Mouse (Mus musculus): ENCODE results near the gene Syce2. TPM values are rescaled to one million over a fixed set of nuclear protein-coding genes. Genes with fewer than 3 reads are reported as not detected.

Syce2 gene
- polyA plus RNA-seq, 1 experiment from 2014 or later, result 70.3 TPM

- ATAC-seq (replicated peaks; ENCODE audit: low FRiP score), result peak; percentile 93
- H3K4me2 ChIP-seq, result peak within 1 kb of the TSS; percentile 91
- H3K27me3 ChIP-seq, result peaks cover 45% of the 10 kb centered on the region
- H3K36me3 ChIP-seq, result no peaks in the 10 kb centered on the region
- H3K9ac ChIP-seq, result peak within 1 kb of the TSS; percentile 59
- peak within 1 kb of the TSS; percentile 54; the same call in 1 of the 2 replicates for H3K27ac ChIP-seq
- H3K4me1 ChIP-seq, result peaks cover 28% of the 10 kb centered on the region
- H3K4me3 ChIP-seq (replicated peaks), result peak within 1 kb of the TSS; percentile 59
- under 1% methylated on average over 45 of the region's 45 CpGs for WGBS
- H3K9me3 ChIP-seq (replicated peaks), result no peaks in the 10 kb centered on the region
Measured at GRCm38 (mm10) chr8:84908421-84909161, 36.7 kb downstream of the Syce2 start, which contains the start of gene Dnase2a. Gene Dnase2a, plus strand, starts transcription at chr8:84908560.

GRCm38 (mm10) chr8:84909162-84909767, 37.4 kb downstream of the Syce2 start:
- H3K27me3 ChIP-seq, result peaks cover 47% of the 10 kb centered on the region
- no peaks in the 10 kb centered on the region for H3K36me3 ChIP-seq
- WGBS, result 46% methylated on average over 20 of the region's 20 CpGs
- H3K9ac ChIP-seq, result peak overlapping the region; percentile 59
- H3K4me1 ChIP-seq, result peaks cover 27% of the 10 kb centered on the region
- ATAC-seq (replicated peaks; ENCODE audit: low FRiP score), result no peak; the same call in 1 of the 2 replicates
- H3K27ac ChIP-seq, result no peak overlapping the region
- H3K4me3 ChIP-seq (replicated peaks), result peak overlapping the region; percentile 59
- peak overlapping the region; percentile 91 for H3K4me2 ChIP-seq
- no peaks in the 10 kb centered on the region for H3K9me3 ChIP-seq (replicated peaks)

- Histone ChIP-seq H3K4me2 (no peak overlapping the region), H3K27me3 (peaks cover 47% of the 10 kb centered on the region), H3K9ac (no peak overlapping the region), H3K4me3 (replicated peaks) (no peak overlapping the region), H3K27ac (no peak overlapping the region), H3K36me3 (no peaks in the 10 kb centered on the region), H3K4me1 (peaks cover 27% of the 10 kb centered on the region), H3K9me3 (replicated peaks) (no peaks in the 10 kb centered on the region)
- 54% methylated on average over 5 of the region's 5 CpGs for WGBS
- ATAC-seq (replicated peaks; ENCODE audit: low FRiP score), result no peak
Measured at GRCm38 (mm10) chr8:84909949-84910348, 38.0 kb downstream of the Syce2 start.

GRCm38 (mm10) chr8:84910551-84910950, 38.6 kb downstream of the Syce2 start:
- no peak overlapping the region for H3K9ac ChIP-seq

GRCm38 (mm10) chr8:84911854-84912253, 39.9 kb downstream of the Syce2 start:
- Histone ChIP-seq H3K4me1 (peaks cover 27% of the 10 kb centered on the region), H3K4me2 (no peak overlapping the region), H3K27ac (no peak overlapping the region), H3K9me3 (replicated peaks) (no peaks in the 10 kb centered on the region; the same call in 1 of the 2 replicates), H3K36me3 (no peaks in the 10 kb centered on the region), H3K27me3 (peaks cover 59% of the 10 kb centered on the region), H3K4me3 (replicated peaks) (no peak overlapping the region), H3K9ac (no peak overlapping the region)
- ATAC-seq (replicated peaks; ENCODE audit: low FRiP score), result no peak
- WGBS, result 82% methylated on average over 9 of the region's 9 CpGs

More at GRCm38 (mm10) chr8:84910551-84910950, 38.6 kb downstream of the Syce2 start:
- Histone ChIP-seq H3K4me2 (no peak overlapping the region), H3K9me3 (replicated peaks) (no peaks in the 10 kb centered on the region; the same call in 1 of the 2 replicates), H3K4me3 (replicated peaks) (no peak overlapping the region), H3K27me3 (peaks cover 47% of the 10 kb centered on the region), H3K36me3 (no peaks in the 10 kb centered on the region), H3K27ac (no peak overlapping the region), H3K4me1 (peaks cover 27% of the 10 kb centered on the region)
- ATAC-seq (replicated peaks; ENCODE audit: low FRiP score), result no peak
- 84% methylated on average over 6 of the region's 6 CpGs for WGBS

GRCm38 (mm10) chr8:84912391-84912790, 40.5 kb downstream of the Syce2 start:
- peaks cover 64% of the 10 kb centered on the region for H3K27me3 ChIP-seq
- no peak overlapping the region for H3K9ac ChIP-seq

GRCm38 (mm10) chr8:84912895-84913501, 41.1 kb downstream of the Syce2 start:
- peak overlapping the region; percentile 37 for H3K9ac ChIP-seq
- H3K27ac ChIP-seq, result no peak overlapping the region
- WGBS, result 1% methylated on average over 55 of the region's 55 CpGs
- no peaks in the 10 kb centered on the region for H3K36me3 ChIP-seq
- H3K27me3 ChIP-seq, result peaks cover 71% of the 10 kb centered on the region
- peaks cover 30% of the 10 kb centered on the region for H3K4me1 ChIP-seq
- no peaks in the 10 kb centered on the region; the same call in 1 of the 2 replicates for H3K9me3 ChIP-seq (replicated peaks)
- ATAC-seq (replicated peaks; ENCODE audit: low FRiP score), result peak; percentile 52; the same call in 1 of the 2 replicates
- peak overlapping the region; percentile 87 for H3K4me2 ChIP-seq
- peak overlapping the region; percentile 49 for H3K4me3 ChIP-seq (replicated peaks)

More at GRCm38 (mm10) chr8:84912391-84912790, 40.5 kb downstream of the Syce2 start:
- ATAC-seq (replicated peaks; ENCODE audit: low FRiP score), result no peak
- peak overlapping the region; percentile 49 for H3K4me3 ChIP-seq (replicated peaks)
- no peak overlapping the region for H3K27ac ChIP-seq
- no peaks in the 10 kb centered on the region for H3K36me3 ChIP-seq
- peaks cover 27% of the 10 kb centered on the region for H3K4me1 ChIP-seq
- WGBS, result 15% methylated on average over 27 of the region's 27 CpGs
- H3K4me2 ChIP-seq, result peak overlapping the region; percentile 87
- H3K9me3 ChIP-seq (replicated peaks), result no peaks in the 10 kb centered on the region; the same call in 1 of the 2 replicates

- Histone ChIP-seq H3K27ac (no peak overlapping the region), H3K9ac (peak overlapping the region; percentile 37), H3K36me3 (no peaks in the 10 kb centered on the region), H3K4me3 (replicated peaks) (peak overlapping the region; percentile 49), H3K9me3 (replicated peaks) (no peaks in the 10 kb centered on the region; the same call in 1 of the 2 replicates), H3K4me1 (peaks cover 28% of the 10 kb centered on the region), H3K27me3 (peaks cover 76% of the 10 kb centered on the region), H3K4me2 (peak overlapping the region; percentile 87)
- no peak for ATAC-seq (replicated peaks; ENCODE audit: low FRiP score)
- WGBS, result 13% methylated on average over 9 of the region's 9 CpGs
Measured at GRCm38 (mm10) chr8:84913502-84913900, 41.6 kb downstream of the Syce2 start.

GRCm38 (mm10) chr8:84913960-84914359, 42.0 kb downstream of the Syce2 start:
- no peaks in the 10 kb centered on the region; the same call in 1 of the 2 replicates for H3K9me3 ChIP-seq (replicated peaks)
- peak overlapping the region; percentile 87 for H3K4me2 ChIP-seq
- peak overlapping the region; percentile 49 for H3K4me3 ChIP-seq (replicated peaks)
- H3K27me3 ChIP-seq, result peaks cover 77% of the 10 kb centered on the region
- no peak overlapping the region for H3K27ac ChIP-seq
- no peak for ATAC-seq (replicated peaks; ENCODE audit: low FRiP score)
- WGBS, result 24% methylated on average over 4 of the region's 4 CpGs
- no peak overlapping the region for H3K9ac ChIP-seq
- peaks cover 25% of the 10 kb centered on the region for H3K4me1 ChIP-seq
- no peaks in the 10 kb centered on the region for H3K36me3 ChIP-seq

DNA sequence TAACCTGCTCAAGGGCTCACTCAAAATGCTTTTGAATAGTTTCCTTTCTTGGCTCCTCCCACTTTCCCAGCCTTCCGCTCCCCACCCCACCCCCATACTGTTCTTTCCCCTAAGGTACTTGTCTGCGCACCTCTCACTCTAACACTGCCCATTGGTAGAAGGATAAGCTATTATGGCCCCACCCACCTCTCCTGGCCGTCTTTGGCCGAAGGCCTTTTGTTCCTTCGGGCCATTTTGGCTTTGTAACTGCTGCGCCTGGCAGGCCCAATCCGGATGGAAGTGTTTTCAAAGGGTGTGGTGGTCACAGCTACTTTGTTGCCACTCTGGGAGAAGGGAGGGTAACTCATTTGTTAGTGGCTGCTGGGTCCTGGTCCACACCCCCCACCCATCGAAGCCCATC, 43.4 kb downstream of the Syce2 start:
- no peak for ATAC-seq (replicated peaks; ENCODE audit: low FRiP score)
- Histone ChIP-seq H3K27ac (no peak overlapping the region), H3K36me3 (no peaks in the 10 kb centered on the region), H3K4me2 (no peak overlapping the region), H3K4me1 (peaks cover 20% of the 10 kb centered on the region), H3K9me3 (replicated peaks) (no peaks in the 10 kb centered on the region; the same call in 1 of the 2 replicates), H3K4me3 (replicated peaks) (no peak overlapping the region), H3K27me3 (peaks cover 76% of the 10 kb centered on the region), H3K9ac (no peak overlapping the region)
- 83% methylated on average over 8 of the region's 8 CpGs for WGBS

GRCm38 (mm10) chr8:84917781-84918180, 45.9 kb downstream of the Syce2 start:
- H3K4me3 ChIP-seq (replicated peaks), result no peak overlapping the region
- H3K4me1 ChIP-seq, result peaks cover 12% of the 10 kb centered on the region
- no peaks in the 10 kb centered on the region for H3K36me3 ChIP-seq
- no peak for ATAC-seq (replicated peaks; ENCODE audit: low FRiP score)
- no peak overlapping the region for H3K4me2 ChIP-seq
- H3K9ac ChIP-seq, result no peak overlapping the region
- 20% methylated on average over 20 of the region's 20 CpGs for WGBS
- peaks cover 53% of the 10 kb centered on the region for H3K27me3 ChIP-seq
- no peaks in the 10 kb centered on the region; the same call in 1 of the 2 replicates for H3K9me3 ChIP-seq (replicated peaks)
- no peak overlapping the region for H3K27ac ChIP-seq

GRCm38 (mm10) chr8:84918646-84919045, 46.7 kb downstream of the Syce2 start:
- H3K4me3 ChIP-seq (replicated peaks), result no peak overlapping the region
- peaks cover 52% of the 10 kb centered on the region for H3K27me3 ChIP-seq
- no peak overlapping the region for H3K27ac ChIP-seq
- no peak overlapping the region for H3K9ac ChIP-seq
- no peaks in the 10 kb centered on the region for H3K36me3 ChIP-seq
- H3K4me1 ChIP-seq, result 0 out of 2 replicates have a peak, but pooled peaks cover 4% of the 10 kb centered on the region
- no peak for ATAC-seq (replicated peaks; ENCODE audit: low FRiP score)
- 89% methylated on average over 15 of the region's 15 CpGs for WGBS
- no peak overlapping the region for H3K4me2 ChIP-seq
- H3K9me3 ChIP-seq (replicated peaks), result no peaks in the 10 kb centered on the region; the same call in 1 of the 2 replicates
